Mouse (Mus musculus) activated CD4-positive, CD25-positive, alpha-beta regulatory T cell, adult 4 months (primary cell): ENCODE results near the gene Tenm2. TPM values are rescaled to one million over a fixed set of nuclear protein-coding genes. Genes with fewer than 3 reads are reported as not detected.

Experiments
- ATAC-seq: one replicate; pipeline ENCODE4 v1.8.0; 2017
- polyA plus RNA-seq, 2 experiments: library from polyadenylated mRNA; unstranded; fragments of 100-300 nt; shearing (Covaris generic); gene quantifications; one replicate each; pipeline ENCODE4 v1.2.1; 2017

The Tenm2 gene
- polyA plus RNA-seq, 2 experiments from 2014 or later = not detected

GRCm38 (mm10) chr11:37079403-37079802 is 156.4 kb downstream of the Tenm2 start:
- ATAC-seq = no peak

- no peak for ATAC-seq
These were observed 158.7 kb downstream of the Tenm2 start for GRCm38 (mm10) chr11:37076989-37077598.

DNA sequence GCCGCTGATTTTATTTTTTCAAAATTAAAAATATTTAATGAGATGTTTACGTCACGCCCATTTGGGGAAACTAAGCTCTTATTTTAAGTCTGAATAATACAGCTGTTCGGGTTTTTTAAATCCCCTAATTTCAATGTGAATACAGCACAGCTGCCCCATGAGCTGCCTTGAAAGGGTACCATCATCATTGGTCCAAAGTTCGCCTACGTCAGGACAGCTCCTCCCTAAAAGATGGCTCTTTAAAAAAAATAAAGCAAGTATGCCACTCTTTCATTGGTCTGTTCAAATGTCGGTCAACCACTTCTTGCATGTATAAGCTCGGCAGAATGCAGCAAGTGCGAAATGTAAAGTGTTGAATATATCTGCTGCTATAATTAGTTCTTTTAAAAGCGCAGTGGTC is 160.4 kb downstream of the Tenm2 start:
- ATAC-seq = no peak

- no peak for ATAC-seq
These were observed 170.3 kb downstream of the Tenm2 start for GRCm38 (mm10) chr11:37065459-37065858.

DNA sequence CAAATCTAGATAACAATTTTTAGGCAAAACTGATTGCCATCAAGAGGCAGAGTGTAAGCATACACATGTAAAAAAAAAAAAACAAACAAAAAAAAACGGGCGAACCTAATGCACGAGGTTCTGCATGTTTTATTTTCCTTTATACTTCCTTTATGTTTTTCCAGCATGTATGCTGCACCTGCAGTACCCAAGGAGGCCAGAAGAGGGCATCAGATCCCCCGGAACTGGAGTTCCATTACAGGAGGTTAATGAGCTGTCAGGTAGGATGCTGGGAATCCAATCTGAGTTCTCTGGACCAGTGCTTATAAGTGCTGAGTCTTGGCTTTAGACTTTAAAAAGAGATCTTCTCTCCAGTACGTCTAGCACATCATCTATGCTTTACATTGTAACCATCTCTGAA is 189.1 kb downstream of the Tenm2 start:
- no peak for ATAC-seq

DNA sequence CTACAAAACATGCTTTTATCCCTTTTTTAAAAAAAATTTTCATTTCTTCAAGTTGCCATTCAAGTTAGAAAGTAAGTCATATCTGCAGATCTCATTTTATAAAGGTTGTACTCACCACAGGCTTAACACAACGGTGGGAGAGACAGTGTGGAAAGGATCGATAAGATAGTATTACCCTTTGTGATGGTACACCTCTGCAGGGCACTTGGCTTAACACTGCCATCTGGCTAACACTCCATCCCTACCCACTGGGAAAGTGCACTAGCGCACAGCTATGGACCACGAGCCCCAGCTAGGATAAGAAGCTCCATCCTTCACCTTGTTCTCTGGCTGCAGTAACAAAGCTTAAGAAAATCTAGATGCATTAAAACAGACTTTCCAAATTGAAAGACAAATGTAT is 194.5 kb downstream of the Tenm2 start:
- no peak for ATAC-seq

- ATAC-seq = no peak
These were observed 196.5 kb downstream of the Tenm2 start for GRCm38 (mm10) chr11:37039283-37039682.

DNA sequence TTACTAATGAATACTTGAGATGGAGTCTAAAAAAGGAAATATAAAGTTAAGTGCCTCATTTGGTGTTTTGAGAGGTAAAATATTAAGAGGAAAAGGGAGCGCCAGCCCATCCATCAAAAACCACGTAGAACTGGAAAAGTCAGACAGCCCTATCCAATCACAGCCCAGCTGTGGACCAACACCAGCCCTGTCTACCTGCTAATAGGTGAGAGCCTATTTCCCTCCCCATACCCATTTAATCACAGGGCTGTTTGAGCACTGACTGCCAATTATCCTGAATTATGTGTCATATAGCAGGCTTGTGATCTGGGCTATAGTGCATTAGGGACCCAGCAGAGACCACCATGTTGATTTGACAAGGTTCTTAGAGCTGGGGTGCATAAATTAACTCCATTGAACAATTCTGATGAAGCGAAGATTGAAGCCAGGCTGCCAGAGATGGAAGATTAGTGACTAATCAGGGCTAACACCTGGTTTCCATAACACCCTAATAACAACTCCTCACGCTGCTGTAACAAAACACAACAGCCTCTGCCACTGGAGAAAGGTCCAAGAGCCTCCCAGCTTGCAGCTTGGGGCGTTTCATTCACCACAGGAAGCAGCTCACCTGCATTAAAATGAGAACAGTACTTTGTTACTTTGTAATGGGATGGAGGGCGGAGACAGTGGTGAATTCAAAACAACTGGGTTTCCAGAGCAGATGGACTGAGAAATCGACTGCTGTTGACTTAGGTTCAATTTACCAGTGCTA is 204.3 kb downstream of the Tenm2 start:
- no peak for ATAC-seq

GRCm38 (mm10) chr11:37011900-37012299 is 223.9 kb downstream of the Tenm2 start:
- ATAC-seq = no peak

- no peak for ATAC-seq
These were observed 226.5 kb downstream of the Tenm2 start for GRCm38 (mm10) chr11:37009243-37009642.

DNA sequence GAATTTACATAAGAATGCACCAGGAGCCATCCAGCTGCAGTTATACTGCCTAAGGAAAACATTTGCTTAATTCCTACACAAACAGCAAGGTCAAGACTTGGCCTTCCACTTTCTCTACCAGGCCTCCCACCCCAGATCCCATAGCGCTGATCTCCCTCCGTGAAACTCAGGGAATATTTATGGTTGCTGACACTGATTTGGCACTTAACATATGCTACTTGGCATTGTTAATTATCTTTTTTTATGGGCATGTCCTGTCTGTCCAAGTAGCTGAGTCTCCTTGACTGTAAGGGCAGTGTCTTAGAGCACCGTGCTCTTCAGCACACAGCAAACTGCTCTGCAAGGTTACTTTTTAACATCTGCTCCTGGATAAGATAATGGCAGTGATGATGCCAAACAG is 238.1 kb downstream of the Tenm2 start:
- no peak for ATAC-seq

- ATAC-seq = no peak
These were observed 244.9 kb downstream of the Tenm2 start for GRCm38 (mm10) chr11:36990895-36991294.

DNA sequence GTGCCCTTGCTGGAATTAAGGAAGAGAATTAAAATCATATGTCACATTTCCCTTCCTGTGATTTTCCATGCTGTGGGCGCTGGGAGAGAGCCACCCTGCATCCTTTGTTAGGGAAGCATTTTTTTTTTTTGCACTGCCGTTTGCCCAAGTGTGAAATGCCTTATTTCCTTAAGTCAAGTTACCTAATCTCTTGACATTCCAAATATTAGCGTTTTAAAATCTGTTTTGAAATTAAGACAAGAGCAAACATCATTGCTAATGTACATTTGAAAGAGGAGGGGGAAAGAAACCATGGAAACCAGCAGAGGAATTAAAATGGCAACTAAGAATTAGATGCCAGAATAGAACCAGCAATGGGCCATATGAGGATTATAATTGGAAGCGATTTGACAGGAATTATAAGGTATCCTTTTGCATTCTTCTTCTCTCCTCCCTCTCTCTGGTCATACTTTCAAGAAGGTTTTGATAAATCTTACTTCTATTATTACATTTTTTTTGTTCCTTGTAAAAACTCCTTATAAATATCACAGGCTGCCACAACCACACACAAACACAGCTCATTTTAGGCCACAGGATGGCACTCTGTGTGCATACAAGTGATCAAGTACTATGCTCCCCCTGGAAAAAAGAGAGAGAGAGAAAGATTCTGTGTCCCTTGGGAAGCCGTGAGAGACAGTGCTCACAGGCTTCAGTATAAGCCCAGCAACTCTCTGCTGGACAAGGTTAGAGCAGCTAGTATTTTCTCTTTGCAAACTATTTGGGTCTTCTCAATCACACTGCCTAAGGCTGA is 246.8 kb downstream of the Tenm2 start:
- no peak for ATAC-seq

GRCm38 (mm10) chr11:36974142-36974541 is 261.6 kb downstream of the Tenm2 start:
- ATAC-seq = no peak

DNA sequence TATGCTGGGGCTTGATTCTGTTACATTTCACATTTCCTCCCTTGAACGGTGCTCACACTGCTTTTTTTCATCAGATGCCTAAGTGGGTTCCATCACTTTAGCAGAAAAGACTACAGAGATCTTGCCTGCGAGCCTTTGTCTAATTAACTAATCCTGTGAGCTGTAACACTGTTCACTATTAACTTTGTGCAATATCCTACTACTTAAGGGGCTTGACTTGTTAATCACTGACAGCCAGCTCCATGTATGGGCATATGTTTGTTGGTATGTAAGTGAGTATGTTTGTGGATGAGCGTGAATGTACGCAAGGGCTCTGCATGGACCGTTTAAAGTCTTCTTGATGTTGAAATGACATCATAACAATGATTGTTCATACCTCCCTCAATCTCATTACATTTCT is 277.7 kb downstream of the Tenm2 start:
- no peak for ATAC-seq

DNA sequence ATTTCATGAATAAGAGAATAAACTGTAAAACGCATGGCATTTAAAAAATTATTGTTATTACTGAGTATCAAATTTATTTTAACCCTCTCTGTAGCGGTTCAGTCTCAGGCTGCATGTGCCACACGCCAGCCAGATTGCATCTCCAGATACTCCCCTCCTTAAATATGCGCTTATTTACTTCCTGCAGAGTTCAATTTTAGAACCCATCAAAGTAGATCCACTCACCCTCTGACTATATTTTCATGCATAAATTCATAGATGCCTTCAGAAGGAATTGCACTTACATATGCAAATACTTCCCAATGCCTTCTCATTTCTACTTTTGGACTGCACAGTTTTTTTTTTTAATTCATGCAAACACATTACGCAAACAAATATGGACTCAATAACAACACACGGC is 294.3 kb downstream of the Tenm2 start:
- no peak for ATAC-seq

DNA sequence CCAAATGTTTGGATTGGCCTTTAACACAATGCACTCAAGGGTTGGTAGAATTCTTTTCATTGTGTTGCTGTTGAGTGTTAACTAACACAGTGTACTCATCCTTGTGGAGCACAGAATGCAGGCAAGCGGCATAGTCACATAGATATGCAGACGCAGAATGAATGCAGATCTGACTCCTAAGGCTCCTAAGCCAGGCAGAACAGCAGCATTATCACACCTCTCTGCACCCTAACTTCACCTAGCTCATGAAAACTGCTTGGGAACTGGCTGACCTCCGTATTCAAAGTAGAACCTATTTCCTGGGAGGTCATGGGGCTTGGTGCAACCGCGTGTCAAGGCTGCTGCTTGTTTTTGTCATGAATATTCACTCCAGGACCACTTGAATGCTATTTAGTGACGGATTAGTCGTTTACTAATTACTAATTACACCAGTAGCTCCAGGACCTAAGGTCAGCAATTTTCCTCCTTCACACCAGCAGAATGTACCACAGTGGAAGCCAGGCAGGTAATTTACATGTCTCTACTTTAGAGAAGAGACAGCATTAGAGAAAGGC is 295.1 kb downstream of the Tenm2 start:
- no peak for ATAC-seq

GRCm38 (mm10) chr11:36929817-36930216 is 305.9 kb downstream of the Tenm2 start:
- ATAC-seq = no peak

DNA sequence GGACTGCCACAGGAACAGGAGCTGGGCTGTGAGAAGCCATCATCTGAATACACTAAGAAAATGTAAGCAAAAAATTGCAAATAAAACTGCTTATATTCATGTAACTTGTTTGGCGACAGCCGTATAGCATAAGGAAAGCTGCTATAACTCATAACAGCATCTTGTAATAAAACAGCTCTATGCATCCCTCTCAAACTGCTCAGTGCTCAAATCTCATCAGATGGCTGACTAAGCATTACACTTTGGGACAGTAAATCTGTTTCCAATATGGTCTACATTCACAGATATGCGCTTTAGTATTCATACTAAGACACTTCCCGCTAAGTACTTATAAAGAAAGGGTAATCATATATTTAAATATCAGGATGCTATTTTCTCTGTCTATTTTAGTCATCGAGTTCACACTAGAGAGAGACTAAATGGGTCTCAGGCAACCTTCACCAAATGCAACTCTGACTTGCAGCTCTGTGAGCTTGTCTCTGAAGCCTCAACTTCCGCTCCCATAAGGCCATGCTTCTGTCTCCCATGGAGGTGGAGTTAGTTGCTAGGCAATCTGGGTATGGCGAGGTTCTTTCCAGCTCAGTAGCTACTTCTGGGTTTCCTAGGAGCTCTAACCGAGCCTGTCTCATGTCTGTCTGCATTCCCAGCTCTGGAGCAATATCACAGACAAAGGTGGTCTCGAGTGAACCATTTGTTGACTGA is 308.9 kb downstream of the Tenm2 start:
- ATAC-seq = no peak

- no peak for ATAC-seq
These were observed 316.5 kb downstream of the Tenm2 start for GRCm38 (mm10) chr11:36919301-36919700.

DNA sequence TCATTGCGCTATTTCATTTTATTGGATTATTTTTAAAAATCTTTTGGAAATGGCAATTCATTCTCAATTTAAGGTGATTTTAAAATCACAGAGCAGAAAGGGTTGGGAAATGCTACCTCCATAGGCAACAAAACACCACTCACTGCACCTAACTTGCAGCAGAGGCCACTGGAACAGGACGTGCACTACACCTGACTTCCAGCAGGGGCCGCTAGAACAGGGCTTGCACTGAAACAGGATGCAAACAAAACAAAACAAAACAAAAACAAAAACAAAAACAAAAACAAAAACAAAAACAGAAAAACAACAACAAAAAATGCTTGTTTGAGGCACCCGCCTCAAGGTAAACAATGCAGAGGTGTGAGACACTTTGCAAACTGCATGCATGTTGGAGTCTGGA is 324.4 kb downstream of the Tenm2 start:
- no peak for ATAC-seq

DNA sequence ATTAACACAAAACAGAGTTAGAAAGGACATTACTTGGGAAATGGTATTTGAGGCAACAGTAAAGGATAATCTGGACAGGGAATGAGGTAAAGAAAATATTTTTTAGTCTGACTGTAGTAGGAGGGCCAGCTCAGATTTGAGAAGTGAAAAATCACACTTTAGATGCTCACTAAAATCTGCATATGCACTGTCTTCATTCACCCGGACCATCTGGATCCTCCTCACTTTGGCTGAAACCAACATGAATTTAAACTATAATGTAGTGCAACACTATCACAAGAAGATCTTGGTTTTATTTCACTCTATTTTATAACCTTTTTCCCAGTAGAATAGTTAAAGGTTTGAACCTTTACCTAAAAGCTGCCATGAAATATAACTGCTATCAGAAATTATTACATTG is 326.7 kb downstream of the Tenm2 start:
- ATAC-seq = no peak

GRCm38 (mm10) chr11:36902302-36902701 is 333.5 kb downstream of the Tenm2 start:
- ATAC-seq = no peak
